Mouse (Mus musculus) forebrain, embryonic 13.5 days (tissue): ENCODE results near the gene Ly6g6d. TPM values are rescaled to one million over a fixed set of nuclear protein-coding genes. Genes with fewer than 3 reads are reported as not detected.

Source experiments
- ATAC-seq: fragments of 200-750 bp; cut with Nextera tagmentation; 2 replicates; pipeline ENCODE4 v1.8.0; 2017
- H3K27ac ChIP-seq: fragments of 300-500 bp; sonication (generic); 2 replicates; pipeline ENCODE4 v1.5.1; 2015; ENCODE audit warnings: inconsistent platforms, mild to moderate bottlenecking, moderate library complexity
- H3K27me3 ChIP-seq: fragments of 300-500 bp; sonication (generic); 2 replicates; pipeline ENCODE4 v1.6.1; 2015; ENCODE audit warnings: mild to moderate bottlenecking, inconsistent platforms
- H3K36me3 ChIP-seq: fragments of 300-500 bp; sonication (generic); 2 replicates; pipeline ENCODE4 v1.6.1; 2015; ENCODE audit warnings: mild to moderate bottlenecking, inconsistent platforms; ENCODE audit not compliant: poor library complexity, severe bottlenecking
- H3K4me1 ChIP-seq: fragments of 300-500 bp; sonication (generic); 2 replicates; pipeline ENCODE4 v1.6.1; 2015; ENCODE audit warnings: inconsistent platforms
- H3K4me2 ChIP-seq: fragments of 300-500 bp; sonication (generic); 2 replicates; pipeline ENCODE4 v1.6.1; 2015; ENCODE audit warnings: inconsistent platforms, mild to moderate bottlenecking, moderate library complexity
- H3K4me3 ChIP-seq: fragments of 300-500 bp; sonication (generic); 2 replicates; pipeline ENCODE4 v1.5.1; 2015; ENCODE audit warnings: mild to moderate bottlenecking, inconsistent platforms
- H3K9ac ChIP-seq: fragments of 300-500 bp; sonication (generic); 2 replicates; pipeline ENCODE4 v1.6.1; 2015; ENCODE audit warnings: mild to moderate bottlenecking, inconsistent platforms
- H3K9me3 ChIP-seq: fragments of 300-500 bp; sonication (generic); replicated peaks from 2 replicates; pipeline ENCODE4 v1.6.1; 2016; ENCODE audit warnings: inconsistent platforms
- WGBS: fragments of 180-500 bp; shearing (Covaris S2); methylation state at CpG from one replicate; pipeline ENCODE4 v1.1.7; 2015; 5-methylcytosine and 5-hydroxymethylcytosine counted together
- polyA plus RNA-seq: library from polyadenylated mRNA; unstranded; fragments of >200 nt; fragmentation: Nextera tagmentation; extraction: Ambion mirVana; gene quantifications from 2 replicates; pipeline ENCODE4 v1.2.1, GENCODE M21; 2015

Gene Ly6g6d
- polyA plus RNA-seq, 1 experiment from 2014 or later: 0.58 TPM

GRCm38 (mm10) chr17:35079778-35080177, 1.9 kb upstream of the Ly6g6d start:
- ATAC-seq: no peak
- no peaks in the 10 kb centered on the region for H3K9me3 ChIP-seq
- no peak overlapping the region for H3K9ac ChIP-seq
- no peaks in the 10 kb centered on the region for H3K36me3 ChIP-seq
- WGBS: 68% methylated on average over 9 of the region's 9 CpGs
- H3K27me3 ChIP-seq: no peaks in the 10 kb centered on the region
- no peak overlapping the region; the same call in 1 of the 2 replicates for H3K27ac ChIP-seq
- H3K4me1 ChIP-seq: peaks cover 23% of the 10 kb centered on the region
- no peak overlapping the region for H3K4me3 ChIP-seq
- H3K4me2 ChIP-seq: no peak overlapping the region

GRCm38 (mm10) chr17:35077285-35077684, 580 bp downstream of the Ly6g6d start:
- Histone ChIP-seq H3K4me2 (peak overlapping the region; percentile 46), H3K4me1 (peaks cover 23% of the 10 kb centered on the region), H3K36me3 (no peaks in the 10 kb centered on the region), H3K9ac (peak overlapping the region; percentile 43), H3K4me3 (peak overlapping the region; percentile 16; the same call in 1 of the 2 replicates), H3K9me3 (no peaks in the 10 kb centered on the region), H3K27ac (peak overlapping the region; percentile 44; the same call in 1 of the 2 replicates), H3K27me3 (no peaks in the 10 kb centered on the region)
- ATAC-seq: peak; percentile 52; the same call in 1 of the 2 replicates
- 44% methylated on average over 2 of the region's 2 CpGs for WGBS

DNA sequence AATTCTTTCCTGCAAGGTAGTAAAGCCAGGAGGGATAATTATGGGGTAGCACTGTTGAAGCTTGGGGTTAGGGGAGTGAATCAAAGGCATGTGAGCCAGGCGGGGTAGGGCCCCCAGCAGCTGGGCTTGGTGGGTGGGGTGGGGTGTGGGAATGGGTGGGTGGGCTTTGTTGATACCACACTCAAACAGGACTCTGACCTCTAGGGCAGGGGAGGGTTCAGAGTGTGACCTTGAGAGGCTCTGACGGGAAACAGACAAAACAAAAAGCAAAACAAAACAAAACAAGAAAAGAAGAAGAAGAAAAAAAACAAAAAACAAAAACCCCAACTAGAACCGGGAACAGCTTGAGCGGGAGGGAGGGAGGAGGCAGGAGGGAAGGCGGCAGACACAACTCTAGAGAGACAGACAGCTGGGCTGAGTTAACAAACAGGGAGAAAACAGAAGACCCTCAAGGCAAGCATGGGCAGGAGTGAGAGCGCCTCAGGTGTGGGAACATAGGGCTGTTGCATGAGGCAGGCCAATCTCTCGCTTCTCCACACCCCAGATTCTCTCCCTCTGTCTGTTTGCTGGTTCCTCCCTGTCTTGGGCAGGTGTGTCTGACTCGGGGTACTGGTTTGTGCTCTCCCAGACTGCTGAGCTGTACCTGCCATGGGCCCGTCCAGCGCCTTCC, 1.2 kb downstream of the Ly6g6d start, which contains the start of gene Ly6g6e:
Ly6g6e (plus strand) TSS at position 396 of the 670 bp plus-strand sequence.
- ATAC-seq: peak; percentile 79; the same call in 1 of the 2 replicates
- WGBS: 29% methylated on average over 10 of the region's 10 CpGs
- peak within 1 kb of the TSS; percentile 44; the same call in 1 of the 2 replicates for H3K27ac ChIP-seq
- peak within 1 kb of the TSS; percentile 43 for H3K9ac ChIP-seq
- H3K27me3 ChIP-seq: no peaks in the 10 kb centered on the region
- H3K36me3 ChIP-seq: no peaks in the 10 kb centered on the region
- H3K4me1 ChIP-seq: peaks cover 23% of the 10 kb centered on the region
- peak within 1 kb of the TSS; percentile 16 for H3K4me3 ChIP-seq
- H3K4me2 ChIP-seq: peak within 1 kb of the TSS; percentile 46
- H3K9me3 ChIP-seq: no peaks in the 10 kb centered on the region

DNA sequence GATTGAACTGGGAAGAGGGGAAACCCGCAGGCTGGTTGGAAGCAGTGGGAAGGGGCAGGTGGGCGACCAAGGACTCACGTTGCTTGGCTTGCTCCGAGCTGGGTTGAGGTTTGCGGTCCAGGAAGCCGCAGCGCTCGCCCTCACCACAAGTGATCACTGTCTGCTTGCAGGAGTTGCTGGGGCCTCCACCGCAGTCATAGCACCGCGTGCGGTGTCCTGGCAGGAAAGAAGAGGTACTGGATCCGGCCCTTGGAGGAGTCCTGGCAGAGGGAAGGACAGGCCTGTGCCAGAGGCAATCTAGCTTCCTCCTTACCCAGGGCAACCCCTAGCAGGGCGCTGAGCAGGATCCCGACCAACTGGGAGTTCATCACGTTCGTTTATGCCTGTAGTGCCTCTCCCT, 3.8 kb downstream of the Ly6g6d start:
- no peaks in the 10 kb centered on the region for H3K9me3 ChIP-seq
- peaks cover 18% of the 10 kb centered on the region for H3K4me1 ChIP-seq
- WGBS: 58% methylated on average over 17 of the region's 17 CpGs
- H3K27ac ChIP-seq: no peak overlapping the region
- H3K4me2 ChIP-seq: no peak overlapping the region
- H3K9ac ChIP-seq: no peak overlapping the region; the same call in 1 of the 2 replicates
- H3K36me3 ChIP-seq: no peaks in the 10 kb centered on the region
- H3K27me3 ChIP-seq: no peaks in the 10 kb centered on the region
- no peak overlapping the region for H3K4me3 ChIP-seq
- no peak for ATAC-seq

DNA sequence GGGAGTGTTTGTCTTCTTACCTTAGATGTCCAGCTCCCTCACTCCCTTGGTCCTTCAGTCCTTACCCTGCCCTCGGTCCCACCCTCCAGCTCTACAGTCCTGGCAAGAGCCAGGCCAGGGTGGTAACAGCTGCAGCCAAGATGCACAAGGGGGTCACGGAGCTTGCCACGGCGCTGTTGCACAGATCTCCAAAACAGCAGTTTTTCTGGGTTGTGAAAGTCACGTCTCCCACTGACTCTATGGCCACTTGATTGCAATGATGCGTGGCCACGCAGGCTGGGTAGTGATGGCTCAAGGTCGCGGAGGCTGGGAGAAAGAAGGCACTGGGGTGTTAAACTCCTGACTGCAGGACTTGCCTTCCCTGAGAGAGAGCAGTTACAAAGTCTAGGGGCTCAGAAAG, 6.4 kb downstream of the Ly6g6d start:
- no peaks in the 10 kb centered on the region for H3K36me3 ChIP-seq
- WGBS: 87% methylated on average over 9 of the region's 9 CpGs
- no peaks in the 10 kb centered on the region for H3K9me3 ChIP-seq
- no peak overlapping the region for H3K27ac ChIP-seq
- no peak overlapping the region for H3K4me3 ChIP-seq
- peaks cover 15% of the 10 kb centered on the region for H3K27me3 ChIP-seq
- H3K4me1 ChIP-seq: peaks cover 3% of the 10 kb centered on the region; the same call in 1 of the 2 replicates
- no peak for ATAC-seq
- no peak overlapping the region for H3K9ac ChIP-seq
- H3K4me2 ChIP-seq: no peak overlapping the region

GRCm38 (mm10) chr17:35070556-35071229, 7.2 kb downstream of the Ly6g6d start:
- 69% methylated on average over 6 of the region's 6 CpGs for WGBS
- no peak for ATAC-seq
- no peak overlapping the region for H3K27ac ChIP-seq

GRCm38 (mm10) chr17:35068213-35068914, 9.5 kb downstream of the Ly6g6d start:
- 88% methylated on average over 17 of the region's 17 CpGs for WGBS
- ATAC-seq: no peak

More at GRCm38 (mm10) chr17:35070556-35071229, 7.2 kb downstream of the Ly6g6d start:
- Histone ChIP-seq H3K27me3 (peaks cover 22% of the 10 kb centered on the region), H3K9me3 (no peaks in the 10 kb centered on the region), H3K9ac (no peak overlapping the region), H3K4me1 (peaks cover under 1% of the 10 kb centered on the region), H3K36me3 (no peaks in the 10 kb centered on the region), H3K4me2 (no peak overlapping the region), H3K4me3 (no peak overlapping the region)

GRCm38 (mm10) chr17:35066084-35066483, 11.8 kb downstream of the Ly6g6d start, which contains the start of gene Mpig6b:
Gene Mpig6b (minus strand): TSS chr17:35066184.
- Histone ChIP-seq H3K27me3 (peaks cover 49% of the 10 kb centered on the region), H3K36me3 (peaks cover 22% of the 10 kb centered on the region), H3K9me3 (no peaks in the 10 kb centered on the region), H3K4me1 (peaks cover 25% of the 10 kb centered on the region), H3K4me3 (peak within 1 kb of the TSS; percentile 25), H3K9ac (peak within 1 kb of the TSS; percentile 52), H3K27ac (no peak within 1 kb of the TSS), H3K4me2 (peak within 1 kb of the TSS; percentile 57)
- no peak for ATAC-seq
- WGBS: 45% methylated on average over 10 of the region's 10 CpGs

More at GRCm38 (mm10) chr17:35068213-35068914, 9.5 kb downstream of the Ly6g6d start:
- no peak overlapping the region for H3K4me2 ChIP-seq
- H3K4me1 ChIP-seq: peaks cover 17% of the 10 kb centered on the region
- H3K36me3 ChIP-seq: peaks cover under 1% of the 10 kb centered on the region; the same call in 1 of the 2 replicates
- H3K9ac ChIP-seq: no peak overlapping the region
- H3K9me3 ChIP-seq: no peaks in the 10 kb centered on the region
- peaks cover 46% of the 10 kb centered on the region for H3K27me3 ChIP-seq
- H3K27ac ChIP-seq: no peak overlapping the region
- H3K4me3 ChIP-seq: no peak overlapping the region

- WGBS: 1% methylated on average over 48 of the region's 48 CpGs
- no peak within 1 kb of the TSS for H3K27ac ChIP-seq
- H3K4me3 ChIP-seq: peak within 1 kb of the TSS; percentile 25
- ATAC-seq: no peak; the same call in 1 of the 2 replicates
- H3K4me1 ChIP-seq: peaks cover 33% of the 10 kb centered on the region
- peak within 1 kb of the TSS; percentile 52 for H3K9ac ChIP-seq
- peaks cover 49% of the 10 kb centered on the region for H3K27me3 ChIP-seq
- no peaks in the 10 kb centered on the region for H3K9me3 ChIP-seq
- H3K4me2 ChIP-seq: peak within 1 kb of the TSS; percentile 57
- peaks cover 30% of the 10 kb centered on the region for H3K36me3 ChIP-seq
Measured at GRCm38 (mm10) chr17:35064951-35065947, 12.6 kb downstream of the Ly6g6d start, which contains the start of gene Ly6g6c. Gene Ly6g6c (plus strand): TSS chr17:35065388.

DNA sequence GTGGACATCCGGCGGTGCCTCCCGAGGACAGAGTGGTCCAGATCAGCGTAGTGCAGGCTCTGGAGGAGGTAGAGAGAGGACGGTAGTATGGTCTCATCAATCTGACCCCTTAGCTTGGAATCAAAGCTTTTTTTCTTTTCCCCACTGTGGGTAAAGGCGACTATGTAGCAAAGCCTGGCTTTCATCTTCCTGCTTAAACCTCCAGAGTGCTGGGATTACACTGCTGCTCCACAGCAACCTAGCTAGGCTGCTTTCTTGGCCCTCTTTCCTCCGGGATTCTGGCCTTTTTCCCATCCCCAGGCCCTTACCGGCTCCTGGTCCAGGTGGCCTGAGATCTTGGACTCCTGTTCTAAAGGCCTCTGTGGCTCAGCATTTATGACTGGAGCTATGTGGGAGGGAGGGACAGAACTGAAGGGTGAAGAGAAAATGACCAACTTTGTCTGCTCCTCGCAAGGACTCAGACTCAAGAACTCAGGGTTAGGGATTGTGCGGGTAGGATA, 13.4 kb downstream of the Ly6g6d start:
- H3K4me3 ChIP-seq: peak overlapping the region; percentile 25; the same call in 1 of the 2 replicates

More for the DNA sequence above, 13.4 kb downstream of the Ly6g6d start:
- Histone ChIP-seq H3K9me3 (no peaks in the 10 kb centered on the region), H3K36me3 (peaks cover 32% of the 10 kb centered on the region), H3K27ac (no peak overlapping the region), H3K4me1 (peaks cover 40% of the 10 kb centered on the region), H3K27me3 (peaks cover 49% of the 10 kb centered on the region), H3K9ac (peak overlapping the region; percentile 8; the same call in 1 of the 2 replicates), H3K4me2 (peak overlapping the region; percentile 57)
- WGBS: 34% methylated on average over 10 of the region's 10 CpGs
- ATAC-seq: no peak
